Comparison of ENCODE assay signal across 31 mouse cellular contexts in the genomic region with DNA sequence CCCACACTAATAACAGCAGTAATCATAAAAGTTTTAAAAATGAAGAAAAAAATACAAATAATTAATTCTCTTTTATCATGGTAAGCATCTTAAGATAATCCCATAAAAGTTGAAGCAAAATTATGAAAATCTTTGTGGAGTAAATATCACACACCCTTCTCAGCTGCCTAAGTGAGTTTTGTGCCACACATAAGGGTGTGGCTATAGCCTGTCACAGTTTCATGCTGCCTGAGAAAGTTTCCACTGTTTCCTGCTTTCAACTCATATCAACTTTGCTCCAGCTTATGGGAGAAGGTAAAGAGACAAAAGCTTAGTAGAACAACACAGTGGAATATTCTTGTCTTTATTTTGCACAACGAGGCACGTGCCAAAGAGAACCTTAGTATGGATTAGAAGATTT.
"Had no signal": no experiment of that assay in that cellular context is flagged by ENCODE, and none has a peak within 500 bp of the region (broad histone marks: within the 10 kb centered on the region; RNA-seq: fewer than 3 reads in every experiment).

No protein-coding gene starts in this region.

- H3K9me3 ChIP-seq: limb, embryonic 10.5 days; limb, embryonic 12.5 days; limb, embryonic 13.5 days; limb, embryonic 15.5 days; liver, embryonic 12.5 days; liver, embryonic 13.5 days; liver, embryonic 15.5 days; lung, embryonic 15.5 days; megakaryocyte, embryonic 14.5 days; midbrain, embryonic 10.5 days; midbrain, embryonic 12.5 days; midbrain, embryonic 13.5 days; midbrain, embryonic 15.5 days had no signal

- H3K4me1 ChIP-seq: limb, embryonic 10.5 days; limb, embryonic 12.5 days; limb, embryonic 13.5 days; limb, embryonic 15.5 days; liver, embryonic 12.5 days; liver, embryonic 13.5 days; liver, embryonic 15.5 days; lung, embryonic 15.5 days; megakaryocyte, embryonic 14.5 days; midbrain, embryonic 10.5 days; midbrain, embryonic 12.5 days; midbrain, embryonic 13.5 days; midbrain, embryonic 15.5 days had no signal

- H3K4me3 ChIP-seq: left cerebral cortex, adult 2 months; limb, embryonic 10.5 days; limb, embryonic 12.5 days; limb, embryonic 13.5 days; limb, embryonic 15.5 days; liver, embryonic 12.5 days; liver, embryonic 13.5 days; liver, embryonic 15.5 days; lung, embryonic 15.5 days; megakaryocyte, embryonic 14.5 days; midbrain, embryonic 10.5 days; midbrain, embryonic 12.5 days; midbrain, embryonic 13.5 days; midbrain, embryonic 15.5 days; myocyte had no signal

- ATAC-seq: liver, embryonic 12.5 days; liver, postnatal 0 days; lung, postnatal 0 days; midbrain, embryonic 13.5 days; midbrain, embryonic 15.5 days; midbrain, embryonic 16.5 days had no signal

- H3K9ac ChIP-seq: limb, embryonic 12.5 days; limb, embryonic 13.5 days; limb, embryonic 15.5 days; liver, embryonic 12.5 days; liver, embryonic 13.5 days; liver, embryonic 14.5 days; liver, embryonic 15.5 days; liver, postnatal 0 days; lung, embryonic 14.5 days; lung, embryonic 15.5 days; midbrain, embryonic 12.5 days; midbrain, embryonic 13.5 days; midbrain, embryonic 15.5 days had no signal

- H3K27me3 ChIP-seq: limb, embryonic 12.5 days; limb, embryonic 13.5 days; limb, embryonic 15.5 days; liver, embryonic 12.5 days; liver, embryonic 13.5 days; liver, embryonic 15.5 days; lung, embryonic 15.5 days; megakaryocyte, embryonic 14.5 days; midbrain, embryonic 12.5 days; midbrain, embryonic 13.5 days; midbrain, embryonic 15.5 days had no signal

- H3K36me3 ChIP-seq: limb, embryonic 10.5 days; limb, embryonic 12.5 days; limb, embryonic 13.5 days; limb, embryonic 15.5 days; liver, embryonic 12.5 days; liver, embryonic 13.5 days; liver, embryonic 15.5 days; lung, embryonic 15.5 days; midbrain, embryonic 10.5 days; midbrain, embryonic 12.5 days; midbrain, embryonic 13.5 days; midbrain, embryonic 15.5 days had no signal

- H3K4me2 ChIP-seq: limb, embryonic 12.5 days; limb, embryonic 13.5 days; limb, embryonic 15.5 days; liver, embryonic 11.5 days; liver, embryonic 12.5 days; liver, embryonic 13.5 days; liver, embryonic 15.5 days; lung, embryonic 14.5 days; lung, embryonic 15.5 days; midbrain, embryonic 11.5 days; midbrain, embryonic 12.5 days; midbrain, embryonic 13.5 days; midbrain, embryonic 15.5 days had no signal

- H3K27ac ChIP-seq: left cerebral cortex, adult 2 months; limb, embryonic 10.5 days; limb, embryonic 12.5 days; limb, embryonic 13.5 days; limb, embryonic 15.5 days; liver, embryonic 12.5 days; liver, embryonic 13.5 days; liver, embryonic 14.5 days; liver, embryonic 15.5 days; lung, embryonic 15.5 days; macrophage; midbrain, embryonic 10.5 days; midbrain, embryonic 12.5 days; midbrain, embryonic 13.5 days; midbrain, embryonic 15.5 days had no signal

- DNase-seq: left cerebral cortex, postnatal 4 days; liver; liver, embryonic 13.5 days; liver, postnatal 0 days; lung, adult 18-20 months; lung, embryonic 14.5 days; lung, postnatal 10 days; lung, postnatal 14 days; lung, postnatal 36 days; lung, postnatal 4 days; midbrain, embryonic 14.5 days had no signal
